Mouse (Mus musculus) kidney, adult 18-20 months (tissue): ENCODE data around the gene Olfr446.

ENCODE experiments used
- DNase-seq: peaks from one replicate; pipeline ENCODE4 v3.0.0; 2021

Olfr446 gene

DNA sequence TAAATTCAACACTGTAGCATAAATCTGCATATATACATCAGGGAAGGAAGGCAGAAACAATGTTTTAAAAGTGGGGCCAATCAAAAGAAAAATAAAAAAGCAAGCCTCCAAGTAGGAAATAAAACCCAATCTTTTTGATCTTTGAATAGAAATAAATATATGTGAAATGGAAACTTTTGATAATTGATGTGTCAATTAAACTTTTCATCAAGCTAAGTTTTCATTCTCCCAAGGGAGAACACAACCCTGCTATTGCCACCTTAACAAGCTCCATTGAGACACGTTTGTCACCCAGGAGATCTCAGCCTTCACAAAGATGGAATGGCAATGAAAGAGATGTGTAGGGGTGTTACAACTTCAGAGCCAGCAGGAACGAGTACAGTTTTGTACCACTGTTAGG lies at the start of gene Olfr446:
Gene Olfr446, plus strand, starts transcription at position 301 of the 400 bp plus-strand sequence.
- no peak for DNase-seq

GRCm38 (mm10) chr6:42876323-42876722 lies 44.9 kb upstream of the Olfr446 start:
- DNase-seq = no peak

- no peak for DNase-seq
Measured at GRCm38 (mm10) chr6:42890141-42890540, 31.0 kb upstream of the Olfr446 start, which contains the start of gene Olfr448. Gene Olfr448 (plus strand): TSS chr6:42890441.

DNA sequence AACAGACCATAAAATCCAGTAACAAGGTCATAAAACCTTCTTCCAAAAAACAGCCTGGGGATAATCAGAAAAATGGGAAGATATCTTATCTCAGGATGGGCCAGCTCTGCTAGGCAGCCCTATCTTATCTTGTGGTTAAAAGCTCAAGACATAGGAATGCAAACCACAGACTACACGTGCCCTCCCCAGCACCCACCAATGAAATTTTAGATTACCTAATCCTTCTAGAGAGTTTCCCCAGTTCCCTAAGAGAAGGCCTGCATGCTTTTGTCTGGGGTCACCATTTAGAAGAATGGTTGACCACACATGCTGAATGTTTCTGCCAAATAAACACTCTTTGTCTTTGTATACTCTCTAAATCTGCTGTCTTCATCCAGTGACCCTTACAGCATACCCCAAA lies 20.8 kb upstream of the Olfr446 start:
- DNase-seq = no peak

DNA sequence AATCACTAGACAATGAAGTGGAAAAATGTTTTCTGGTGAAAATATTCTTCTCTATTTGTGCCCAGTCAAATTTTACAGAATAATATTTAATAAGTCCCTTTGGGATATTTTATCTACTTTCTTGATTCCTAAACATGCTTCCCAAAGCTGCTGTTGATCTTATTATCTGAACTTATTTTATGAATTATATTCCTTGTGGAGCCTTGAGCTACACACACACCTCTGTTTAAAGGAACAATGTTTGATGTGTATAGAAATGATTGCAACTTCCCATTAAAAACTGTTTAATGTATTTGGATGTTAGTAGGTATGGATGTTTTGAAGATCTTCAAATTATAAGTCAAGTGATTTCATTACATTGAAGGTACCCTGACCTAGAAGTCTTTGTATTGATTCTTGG lies 12.6 kb upstream of the Olfr446 start, which contains the start of gene Olfr447:
Gene Olfr447, plus strand, starts transcription at position 301 of the 400 bp plus-strand sequence.
- DNase-seq = no peak

- DNase-seq = no peak
Measured at GRCm38 (mm10) chr6:42948767-42949166, 27.6 kb downstream of the Olfr446 start, which contains the start of gene Olfr444. Gene Olfr444 (plus strand): TSS chr6:42949067.

DNA sequence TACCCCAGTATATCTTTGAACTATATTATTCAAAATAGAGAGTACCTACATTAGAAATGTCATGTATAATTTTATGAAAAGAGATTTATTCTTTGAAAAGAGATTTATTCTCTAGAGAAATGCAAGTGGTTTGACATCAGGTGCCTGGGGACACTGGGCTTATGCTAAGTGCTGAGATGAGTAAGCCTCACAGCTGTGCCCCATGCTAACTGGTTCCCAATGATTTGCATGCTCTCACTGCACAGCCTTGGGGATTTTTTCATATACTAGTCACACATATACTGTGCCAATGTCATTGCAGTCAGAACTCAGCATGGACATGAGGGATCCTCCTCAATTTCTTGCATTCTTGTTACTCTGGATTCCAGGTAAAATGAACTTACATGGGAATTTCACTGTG lies 59.2 kb downstream of the Olfr446 start:
- DNase-seq = no peak
